Mouse (Mus musculus) ES-Bruce4 (cell line): ENCODE data around the gene Ptprs. TPM values are rescaled to one million over a fixed set of nuclear protein-coding genes. Genes with fewer than 3 reads are reported as not detected.
A peak's percentile ranks its signal among the peaks of the same experiment; 100 is the strongest.

ENCODE experiments used
- H3K27ac ChIP-seq: 2 replicates; pipeline ENCODE4 v1.5.1; 2012; ENCODE audit warnings: low read length, inconsistent platforms; ENCODE audit not compliant: insufficient read depth
- H3K27me3 ChIP-seq: 2 replicates; pipeline ENCODE4 v1.6.1; 2012; ENCODE audit warnings: mild to moderate bottlenecking, low read length, inconsistent platforms; ENCODE audit not compliant: control insufficient read depth, poor library complexity, insufficient read depth, severe bottlenecking
- H3K36me3 ChIP-seq: 2 replicates; pipeline ENCODE4 v1.6.1; 2012; ENCODE audit warnings: inconsistent platforms, mild to moderate bottlenecking, low read length, moderate library complexity; ENCODE audit not compliant: control insufficient read depth, poor library complexity, insufficient read depth, severe bottlenecking
- H3K4me1 ChIP-seq: one replicate; pipeline ENCODE4 v1.8.1; 2011; ENCODE audit warnings: low read length; ENCODE audit not compliant: control insufficient read depth, insufficient read depth
- H3K4me3 ChIP-seq: 2 replicates; pipeline ENCODE4 v1.5.1; 2011; ENCODE audit warnings: low read depth, mild to moderate bottlenecking, low read length
- H3K9ac ChIP-seq: 2 replicates; pipeline ENCODE4 v1.6.1; 2012; ENCODE audit warnings: low read depth, mild to moderate bottlenecking, inconsistent platforms; ENCODE audit not compliant: poor library complexity, severe bottlenecking
- H3K9me3 ChIP-seq: replicated peaks from 2 replicates; pipeline ENCODE4 v1.6.1; 2012; ENCODE audit warnings: mild to moderate bottlenecking, low read length, inconsistent platforms; ENCODE audit not compliant: control insufficient read depth, poor library complexity, insufficient read depth, severe bottlenecking
- CTCF ChIP-seq: IDR thresholded peaks from one replicate; pipeline ENCODE4 v1.8.1; 2011; ENCODE audit warnings: low read depth, low read length
- EP300 ChIP-seq: IDR thresholded peaks from 2 replicates; pipeline ENCODE4 v1.6.1; 2011; ENCODE audit warnings: low read depth, low read length; ENCODE audit not compliant: insufficient read depth
- POLR2A ChIP-seq: IDR thresholded peaks from one replicate; pipeline ENCODE4 v1.8.1; 2011; ENCODE audit warnings: low read length; ENCODE audit not compliant: insufficient read depth
- polyA plus RNA-seq: library from polyadenylated mRNA; stranded (reverse); fragments of >200 nt; gene quantifications from 2 replicates; pipeline ENCODE4 v1.2.4, GENCODE M21; 2011; ENCODE audit warnings: low read depth; ENCODE audit not compliant: missing spikeins, insufficient read depth, insufficient read length

The Ptprs gene
- polyA plus RNA-seq, 1 experiment: 159 TPM

DNA sequence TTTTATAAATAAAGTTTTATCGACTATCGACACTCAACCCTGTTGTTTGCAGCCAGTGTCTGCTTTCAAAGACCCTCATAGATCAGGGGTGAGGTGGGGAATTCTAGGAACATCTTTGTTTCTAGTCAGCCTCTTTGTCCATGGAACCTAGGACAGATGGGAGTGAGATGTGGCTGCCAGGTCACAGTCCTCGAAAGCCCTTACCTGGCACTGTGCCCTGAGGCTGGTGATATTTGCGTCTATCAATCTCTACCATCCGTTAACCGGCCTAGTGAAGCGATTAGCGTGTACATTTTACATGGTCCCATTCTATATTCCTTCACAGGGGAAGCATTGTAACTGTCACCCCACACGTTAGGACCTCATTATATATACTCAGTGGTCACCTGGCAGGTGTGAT lies 9.6 kb upstream of the Ptprs start:
- TF ChIP-seq CTCF (no peak), EP300 (no peak), POLR2A (no peak)
- no peak overlapping the region for H3K4me3 ChIP-seq

DNA sequence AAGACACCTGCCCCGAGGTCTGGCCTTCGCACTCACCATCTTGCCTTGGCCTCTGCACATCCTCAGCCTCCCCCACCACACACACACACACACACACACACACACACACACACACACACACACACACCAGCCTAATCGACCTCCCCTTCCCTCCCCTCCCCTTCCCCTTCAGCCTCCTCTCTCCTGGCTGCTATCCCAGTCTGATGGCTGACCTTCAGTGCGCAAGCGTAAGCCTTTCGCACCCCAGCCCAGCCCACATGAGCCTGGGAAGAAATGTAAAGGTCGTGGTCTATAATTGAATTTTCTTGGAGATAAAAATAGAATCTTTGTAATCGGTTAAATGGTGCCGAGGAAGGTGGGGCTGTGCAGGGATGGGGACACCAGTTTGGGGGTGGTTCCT lies 8.8 kb upstream of the Ptprs start:
- H3K36me3 ChIP-seq: no peaks in the 10 kb centered on the region
- no peak overlapping the region for H3K4me3 ChIP-seq
- H3K9ac ChIP-seq: no peak overlapping the region
- H3K27me3 ChIP-seq: no peaks in the 10 kb centered on the region
- no peak overlapping the region for H3K27ac ChIP-seq
- H3K9me3 ChIP-seq: no peaks in the 10 kb centered on the region
- H3K4me1 ChIP-seq: peaks cover 3% of the 10 kb centered on the region
- no peak for TF ChIP-seq EP300
- no peak for TF ChIP-seq CTCF
- no peak for TF ChIP-seq POLR2A

More for the DNA sequence above, 9.6 kb upstream of the Ptprs start:
- H3K4me1 ChIP-seq: peaks cover 3% of the 10 kb centered on the region
- H3K9me3 ChIP-seq: no peaks in the 10 kb centered on the region
- H3K27ac ChIP-seq: no peak overlapping the region
- H3K9ac ChIP-seq: no peak overlapping the region
- H3K27me3 ChIP-seq: no peaks in the 10 kb centered on the region
- H3K36me3 ChIP-seq: no peaks in the 10 kb centered on the region

DNA sequence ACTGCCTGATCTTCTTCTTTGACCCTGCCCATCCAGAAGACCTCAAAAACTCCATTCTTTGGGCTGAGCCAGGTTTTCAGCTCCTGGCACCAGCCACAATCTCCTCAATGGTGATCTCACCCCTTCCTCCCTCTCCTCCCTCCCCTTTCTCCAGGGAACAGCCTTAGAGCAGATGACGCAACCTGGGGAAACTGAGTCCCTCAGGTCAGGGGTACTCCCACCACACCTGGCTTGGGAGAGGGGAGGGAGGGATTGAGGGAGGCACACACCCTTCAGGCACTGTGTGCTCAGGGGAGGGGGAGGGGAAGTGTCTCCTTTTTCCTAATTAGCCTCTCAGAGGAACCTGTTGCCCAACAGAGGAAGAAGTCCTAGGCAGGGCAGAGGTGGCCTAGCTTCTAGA lies 6.4 kb upstream of the Ptprs start:
- no peaks in the 10 kb centered on the region for H3K36me3 ChIP-seq
- TF ChIP-seq POLR2A (no peak), EP300 (no peak), CTCF (no peak)
- H3K27ac ChIP-seq: no peak overlapping the region
- H3K4me3 ChIP-seq: no peak overlapping the region
- H3K27me3 ChIP-seq: no peaks in the 10 kb centered on the region
- H3K9me3 ChIP-seq: no peaks in the 10 kb centered on the region
- peaks cover under 1% of the 10 kb centered on the region for H3K4me1 ChIP-seq
- H3K9ac ChIP-seq: no peak overlapping the region

DNA sequence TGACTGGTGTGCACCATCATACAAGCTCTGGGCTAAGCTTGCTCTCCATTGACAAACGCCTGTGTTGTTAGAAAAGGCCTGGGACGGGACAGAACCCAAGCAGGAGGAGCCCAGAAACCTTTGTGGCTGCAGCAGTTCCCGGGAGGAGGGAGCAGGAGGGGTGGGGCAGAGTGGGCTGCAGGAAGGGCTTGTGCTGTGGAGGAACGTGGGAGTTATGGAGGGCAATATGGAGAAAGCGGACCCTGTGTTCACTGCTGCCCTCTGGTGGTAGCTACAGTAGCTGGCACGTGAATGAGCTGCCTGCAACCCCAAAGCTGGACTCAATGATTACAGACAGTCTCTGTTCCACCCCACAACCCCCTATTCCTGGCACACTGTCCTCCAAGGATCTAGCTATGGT lies 3.1 kb upstream of the Ptprs start:
- Histone ChIP-seq H3K27me3 (no peaks in the 10 kb centered on the region), H3K9me3 (no peaks in the 10 kb centered on the region), H3K4me1 (no peaks in the 10 kb centered on the region), H3K27ac (no peak overlapping the region), H3K36me3 (no peaks in the 10 kb centered on the region), H3K4me3 (no peak overlapping the region), H3K9ac (no peak overlapping the region)
- TF ChIP-seq EP300 (no peak), CTCF (peak; percentile 98)

DNA sequence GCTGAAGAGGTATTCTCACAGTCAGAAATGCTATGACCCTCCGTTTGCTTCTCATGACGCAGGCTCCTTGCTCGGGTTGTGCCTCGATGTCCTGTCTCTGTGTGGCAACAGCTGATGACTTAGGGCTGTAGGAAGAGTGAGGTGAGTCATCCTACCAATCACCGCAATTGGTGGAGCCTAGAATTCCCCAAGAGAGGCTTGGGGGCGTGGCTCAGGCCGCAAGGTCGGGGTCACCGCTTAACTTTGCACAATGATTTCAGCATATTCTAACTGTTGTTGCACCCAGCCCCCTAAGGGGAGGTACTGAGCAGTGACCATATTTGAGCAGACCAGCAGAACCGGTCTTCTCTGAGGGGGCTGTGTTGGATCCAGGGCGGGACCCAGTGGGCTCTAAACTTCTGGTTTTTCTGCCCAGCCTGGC lies 1.9 kb upstream of the Ptprs start:
- Histone ChIP-seq H3K27ac (no peak overlapping the region), H3K27me3 (peaks cover 3% of the 10 kb centered on the region; the same call in 1 of the 2 replicates)

DNA sequence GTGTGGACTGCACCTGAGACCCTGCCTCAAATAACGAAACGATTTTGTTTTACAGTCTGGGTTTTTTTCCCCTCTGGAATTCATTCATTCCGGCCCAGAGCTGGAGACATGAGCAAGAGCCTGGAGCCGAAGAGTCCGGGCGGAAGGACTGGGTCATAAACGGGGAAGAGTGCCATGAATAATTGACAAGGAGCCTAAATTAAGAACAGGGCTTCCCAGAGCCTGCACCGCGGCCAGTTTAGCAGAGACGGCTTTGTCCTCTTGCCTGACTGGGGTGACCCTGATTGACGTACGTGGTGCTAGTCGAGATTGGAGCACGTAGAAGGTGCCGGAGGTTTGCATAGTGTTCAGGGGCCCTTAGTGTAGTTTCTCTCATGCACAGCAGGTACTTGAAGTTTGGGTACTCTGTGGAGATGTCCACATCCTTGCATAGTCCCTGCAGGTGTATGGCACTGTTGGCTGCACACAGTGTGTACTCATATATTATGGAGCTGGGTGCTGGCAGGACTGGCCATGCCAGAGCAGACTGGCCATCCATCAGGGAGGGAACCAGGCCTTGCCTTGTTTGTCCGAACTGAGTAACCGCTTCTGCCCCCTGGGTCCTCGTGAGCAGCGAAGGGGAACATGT lies 1.0 kb upstream of the Ptprs start:
- no peak overlapping the region for H3K27ac ChIP-seq
- H3K4me3 ChIP-seq: no peak overlapping the region
- H3K9me3 ChIP-seq: no peaks in the 10 kb centered on the region
- H3K36me3 ChIP-seq: no peaks in the 10 kb centered on the region
- H3K9ac ChIP-seq: no peak overlapping the region
- no peaks in the 10 kb centered on the region for H3K4me1 ChIP-seq
- TF ChIP-seq POLR2A (no peak), CTCF (no peak), EP300 (no peak)
- H3K27me3 ChIP-seq: peaks cover 3% of the 10 kb centered on the region; the same call in 1 of the 2 replicates

More for the DNA sequence above, 1.9 kb upstream of the Ptprs start:
- Histone ChIP-seq H3K36me3 (no peaks in the 10 kb centered on the region), H3K4me3 (no peak overlapping the region), H3K9ac (no peak overlapping the region), H3K9me3 (no peaks in the 10 kb centered on the region), H3K4me1 (no peaks in the 10 kb centered on the region)
- TF ChIP-seq CTCF (no peak), EP300 (peak; percentile 0; the same call in 1 of the 2 replicates)
